Mouse (Mus musculus): ENCODE results near the gene Rbx1. TPM values are rescaled to one million over a fixed set of nuclear protein-coding genes. Genes with fewer than 3 reads are reported as not detected.
A peak's percentile ranks its signal among the peaks of the same experiment; 100 is the strongest.
"Not testable (repeated sequence)": the region's sequence is repeated elsewhere in the genome, so short reads cannot be mapped to it uniquely, and the experiment has no call there.

The Rbx1 gene
- 539 and 550 TPM in 2 replicates for polyA plus RNA-seq (2014; fragmentation: Nextera tagmentation; extraction: Ambion mirVana)

- peak within 1 kb of the TSS; percentile 69 for H3K4me2 ChIP-seq
- peak; percentile 99 for DNase-seq
- ATAC-seq (ENCODE audit: insufficient read depth), result peak; percentile 99
- no peaks in the 10 kb centered on the region for H3K27me3 ChIP-seq (ENCODE audit: insufficient read depth, low read length)
- no peaks in the 10 kb centered on the region for H3K4me1 ChIP-seq (ENCODE audit: insufficient read depth)
- H3K9me3 ChIP-seq (ENCODE audit: low read depth, low read length), result 0 out of 2 replicates have a peak, but pooled peaks cover 5% of the 10 kb centered on the region
- H3K4me3 ChIP-seq (ENCODE audit: low read depth, low read length), result peak within 1 kb of the TSS; percentile 61
- WGBS, result under 1% methylated on average over 61 of the region's 62 CpGs
- H3K9ac ChIP-seq, result peak within 1 kb of the TSS; percentile 74
- peak within 1 kb of the TSS; percentile 83 for H3K27ac ChIP-seq (ENCODE audit: low read depth)
- TF ChIP-seq CTCF (IDR thresholded peaks at IDR 0.05; ENCODE audit: low read depth), result no peak
- peaks cover 24% of the 10 kb centered on the region for H3K36me3 ChIP-seq (ENCODE audit: insufficient read depth)
Observed at GRCm38 (mm10) chr15:81465901-81466737, at the start of gene Rbx1. Gene Rbx1, plus strand, starts transcription at chr15:81466296.

- H3K36me3 ChIP-seq (ENCODE audit: insufficient read depth); H3K9me3 ChIP-seq (ENCODE audit: low read depth, low read length); H3K4me1 ChIP-seq (ENCODE audit: insufficient read depth); H3K27me3 ChIP-seq (ENCODE audit: insufficient read depth, low read length): not testable (repeated sequence)
- peak; percentile 92 for ATAC-seq (ENCODE audit: insufficient read depth)
- WGBS, result 2% methylated on average over 22 of the region's 22 CpGs
- 0 out of 2 replicates have a peak overlapping the region, but pooled peaks have one; percentile 18 for H3K27ac ChIP-seq (ENCODE audit: low read depth)
- peak overlapping the region; percentile 61 for H3K4me2 ChIP-seq
- H3K9ac ChIP-seq, result peak overlapping the region; percentile 40; the same call in 1 of the 2 replicates
- peak; percentile 82 for DNase-seq
- H3K4me3 ChIP-seq (ENCODE audit: low read depth, low read length), result peak overlapping the region; percentile 30
Observed at GRCm38 (mm10) chr15:81416763-81417310, 49.3 kb upstream of the Rbx1 start.

DNA sequence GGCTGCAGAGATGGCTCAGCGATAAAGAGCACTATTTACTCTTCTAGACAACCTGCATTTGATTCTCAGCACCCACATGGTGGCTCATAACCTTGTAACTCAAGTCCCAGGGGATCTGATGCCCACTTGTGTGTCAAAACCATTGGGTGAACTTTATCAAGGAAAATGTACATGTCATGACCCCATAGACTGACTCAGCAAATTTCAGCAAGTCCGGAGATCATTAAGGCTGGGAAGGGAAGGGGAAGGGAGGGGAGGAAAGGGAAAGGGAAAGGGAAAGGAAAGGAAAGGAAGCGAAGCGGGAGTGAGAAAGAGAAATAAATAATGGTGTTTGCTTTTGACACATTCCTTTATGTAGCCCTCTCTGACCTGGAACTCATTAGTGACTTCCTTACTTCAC is 48.0 kb upstream of the Rbx1 start:
- Histone ChIP-seq H3K9me3 (ENCODE audit: low read depth, low read length) (no peaks in the 10 kb centered on the region), H3K4me1 (ENCODE audit: insufficient read depth) (0 out of 2 replicates have a peak, but pooled peaks cover 3% of the 10 kb centered on the region), H3K4me2 (no peak overlapping the region), H3K36me3 (ENCODE audit: insufficient read depth) (no peaks in the 10 kb centered on the region), H3K27ac (ENCODE audit: low read depth) (no peak overlapping the region), H3K9ac (no peak overlapping the region), H3K4me3 (ENCODE audit: low read depth, low read length) (no peak overlapping the region), H3K27me3 (ENCODE audit: insufficient read depth, low read length) (no peaks in the 10 kb centered on the region)
- no peak for TF ChIP-seq CTCF (IDR thresholded peaks at IDR 0.05; ENCODE audit: low read depth)
- DNase-seq (no peak), ATAC-seq (ENCODE audit: insufficient read depth) (no peak)
- WGBS, result 85% methylated on average over 4 of the region's 4 CpGs

GRCm38 (mm10) chr15:81421454-81421853 is 44.6 kb upstream of the Rbx1 start:
- WGBS, result 31% methylated on average over 1 of the region's 1 CpGs

GRCm38 (mm10) chr15:81422156-81422681 is 43.9 kb upstream of the Rbx1 start:
- no peak overlapping the region for H3K4me2 ChIP-seq
- DNase-seq, result no peak
- WGBS, result 53% methylated on average over 7 of the region's 7 CpGs

More at GRCm38 (mm10) chr15:81421454-81421853, 44.6 kb upstream of the Rbx1 start:
- Histone ChIP-seq H3K4me3 (ENCODE audit: low read depth, low read length) (no peak overlapping the region), H3K4me1 (ENCODE audit: insufficient read depth) (0 out of 2 replicates have a peak, but pooled peaks cover 3% of the 10 kb centered on the region), H3K27ac (ENCODE audit: low read depth) (no peak overlapping the region), H3K4me2 (no peak overlapping the region), H3K9ac (no peak overlapping the region), H3K27me3 (ENCODE audit: insufficient read depth, low read length) (no peaks in the 10 kb centered on the region), H3K36me3 (ENCODE audit: insufficient read depth) (no peaks in the 10 kb centered on the region), H3K9me3 (ENCODE audit: low read depth, low read length) (no peaks in the 10 kb centered on the region)
- TF ChIP-seq CTCF (IDR thresholded peaks at IDR 0.05; ENCODE audit: low read depth), result no peak
- ATAC-seq (ENCODE audit: insufficient read depth), result no peak
- peak; percentile 25 for DNase-seq

GRCm38 (mm10) chr15:81425311-81425710 is 40.8 kb upstream of the Rbx1 start:
- H3K4me1 ChIP-seq (ENCODE audit: insufficient read depth), result no peaks in the 10 kb centered on the region
- ATAC-seq (ENCODE audit: insufficient read depth), result no peak
- no peaks in the 10 kb centered on the region for H3K27me3 ChIP-seq (ENCODE audit: insufficient read depth, low read length)
- WGBS, result 82% methylated on average over 3 of the region's 3 CpGs
- H3K36me3 ChIP-seq (ENCODE audit: insufficient read depth), result peaks cover 14% of the 10 kb centered on the region; the same call in 1 of the 2 replicates
- no peak overlapping the region for H3K27ac ChIP-seq (ENCODE audit: low read depth)
- H3K9ac ChIP-seq, result no peak overlapping the region
- no peaks in the 10 kb centered on the region for H3K9me3 ChIP-seq (ENCODE audit: low read depth, low read length)
- no peak for TF ChIP-seq CTCF (IDR thresholded peaks at IDR 0.05; ENCODE audit: low read depth)
- H3K4me3 ChIP-seq (ENCODE audit: low read depth, low read length), result no peak overlapping the region
- no peak overlapping the region for H3K4me2 ChIP-seq
- no peak for DNase-seq

More at GRCm38 (mm10) chr15:81422156-81422681, 43.9 kb upstream of the Rbx1 start:
- no peaks in the 10 kb centered on the region for H3K9me3 ChIP-seq (ENCODE audit: low read depth, low read length)
- no peak for TF ChIP-seq CTCF (IDR thresholded peaks at IDR 0.05; ENCODE audit: low read depth)
- H3K36me3 ChIP-seq (ENCODE audit: insufficient read depth), result no peaks in the 10 kb centered on the region; the same call in 1 of the 2 replicates
- H3K4me3 ChIP-seq (ENCODE audit: low read depth, low read length), result no peak overlapping the region
- H3K4me1 ChIP-seq (ENCODE audit: insufficient read depth), result no peaks in the 10 kb centered on the region
- no peak overlapping the region for H3K9ac ChIP-seq
- no peak for ATAC-seq (ENCODE audit: insufficient read depth)
- H3K27me3 ChIP-seq (ENCODE audit: insufficient read depth, low read length), result no peaks in the 10 kb centered on the region
- no peak overlapping the region; the same call in 1 of the 2 replicates for H3K27ac ChIP-seq (ENCODE audit: low read depth)

- H3K36me3 ChIP-seq (ENCODE audit: insufficient read depth), result peaks cover 27% of the 10 kb centered on the region; the same call in 1 of the 2 replicates
- WGBS, result 83% methylated on average over 2 of the region's 2 CpGs
- H3K27me3 ChIP-seq (ENCODE audit: insufficient read depth, low read length), result no peaks in the 10 kb centered on the region
- no peaks in the 10 kb centered on the region for H3K9me3 ChIP-seq (ENCODE audit: low read depth, low read length)
- H3K9ac ChIP-seq, result no peak overlapping the region
- no peak for ATAC-seq (ENCODE audit: insufficient read depth)
- no peak overlapping the region for H3K4me2 ChIP-seq
- no peak overlapping the region for H3K27ac ChIP-seq (ENCODE audit: low read depth)
- DNase-seq, result no peak
- no peak overlapping the region for H3K4me3 ChIP-seq (ENCODE audit: low read depth, low read length)
- no peaks in the 10 kb centered on the region for H3K4me1 ChIP-seq (ENCODE audit: insufficient read depth)
- TF ChIP-seq CTCF (IDR thresholded peaks at IDR 0.05; ENCODE audit: low read depth), result no peak
Observed at GRCm38 (mm10) chr15:81427947-81428346, 38.1 kb upstream of the Rbx1 start.
